Mouse (Mus musculus) adrenal gland (tissue): ENCODE measurements around the gene Agfg1.
"Not testable (repeated sequence)": the region's sequence is repeated elsewhere in the genome, so short reads cannot be mapped to it uniquely, and the experiment has no call there.

Source experiments
- intact Hi-C: fragments of 180-260 bp; cut with DNase I; formaldehyde crosslinking; loops from one replicate; pipeline ENCODE4 v1.15.1; 2025
- microRNA-seq, 2 experiments: library from miRNA; unstranded; fragments of <30 nt; microRNA quantifications; one replicate each; pipeline ENCODE4; 2019

Agfg1 gene

DNA sequence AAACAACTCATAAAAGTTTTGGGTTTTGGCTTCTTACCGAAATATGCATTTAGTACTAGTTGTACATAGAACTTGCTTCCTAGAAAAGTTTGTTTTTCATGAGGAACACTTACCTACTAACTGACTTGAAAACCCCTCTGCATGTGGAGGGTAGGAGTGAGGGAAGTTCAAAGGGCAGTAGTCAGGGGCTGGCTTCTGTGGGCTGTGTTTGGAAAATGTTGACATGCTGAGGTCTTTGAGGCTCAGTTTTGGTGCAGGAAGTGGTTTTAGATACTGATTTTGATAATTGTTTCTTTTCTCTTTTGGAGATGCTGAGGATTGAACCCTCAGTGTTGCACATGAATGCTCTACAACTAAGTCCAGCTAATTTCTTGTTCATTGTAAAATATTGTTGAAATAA is 61.3 kb downstream of the Agfg1 start:
- intact Hi-C loops: loop anchor here (10.0 kb wide), 1 partner anchor 116 kb away; no protein-coding TSS in a partner anchor

DNA sequence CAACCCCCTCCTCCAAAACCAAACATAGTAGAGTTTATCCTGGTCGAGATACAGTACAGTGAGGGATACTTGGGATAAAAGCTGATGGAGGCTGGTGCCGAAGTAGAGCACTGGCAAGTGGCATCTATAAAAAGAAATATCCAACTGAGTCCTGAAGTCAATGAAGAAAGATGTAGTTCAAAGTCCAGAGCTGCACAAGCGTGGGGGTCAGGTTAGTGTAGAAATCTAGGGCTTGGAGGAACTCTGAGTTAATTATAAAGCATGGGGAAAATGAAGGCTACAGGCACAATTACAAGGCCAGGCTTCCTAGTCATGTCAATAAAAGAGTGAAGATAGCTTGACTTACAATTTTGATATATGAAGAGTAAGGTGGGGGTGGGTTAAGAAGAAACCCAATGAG is 61.9 kb downstream of the Agfg1 start:
- intact Hi-C loops: loop anchor here (10.0 kb wide), 1 partner anchor 116 kb away; no protein-coding TSS in a partner anchor

DNA sequence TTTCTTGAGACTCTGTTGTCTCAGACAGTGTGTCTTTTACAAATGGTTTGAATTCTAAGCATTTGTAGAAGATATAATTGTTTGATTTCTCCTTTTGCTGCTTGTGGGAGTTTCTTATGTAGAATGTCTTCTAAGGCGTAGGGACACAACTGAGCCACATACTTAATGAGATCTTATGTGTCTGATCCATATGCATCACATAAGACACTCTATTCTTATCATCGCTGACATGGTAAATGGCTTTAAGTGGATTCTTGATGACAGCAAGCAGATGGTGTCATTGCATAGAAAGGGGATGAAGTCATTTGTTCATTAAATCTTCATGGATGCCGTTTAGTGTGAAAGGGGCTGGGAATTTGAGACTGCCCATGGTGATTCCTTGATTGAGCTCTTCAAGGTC is 66.6 kb downstream of the Agfg1 start:
- intact Hi-C loops: loop anchor here (5.0 to 10.0 kb wide), 2 partner anchors 81 to 121 kb away; no protein-coding TSS in a partner anchor

DNA sequence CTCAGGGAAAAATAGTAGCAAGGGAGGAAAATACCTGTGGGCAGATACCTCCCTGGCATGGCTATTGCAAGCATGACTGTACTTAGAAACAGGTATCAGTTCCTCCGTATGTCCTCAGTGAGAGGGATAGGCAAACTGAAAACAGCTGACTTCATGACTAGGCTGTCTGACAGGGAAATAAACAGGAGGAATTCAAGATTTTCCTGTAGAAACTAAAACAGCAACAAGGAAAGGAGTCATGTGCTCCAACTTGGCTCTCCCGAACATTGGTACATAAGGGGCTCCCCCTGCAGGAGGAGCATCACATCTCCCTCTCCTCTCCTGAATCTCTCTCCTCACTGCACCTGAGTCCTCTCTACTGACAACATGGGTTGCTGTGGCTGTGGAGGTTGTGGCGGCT is 73.7 kb downstream of the Agfg1 start, which contains the start of gene A030005L19Rik:
A030005L19Rik (plus strand) TSS at position 301 of the 400 bp plus-strand sequence.
- intact Hi-C loops: no loop called here

DNA sequence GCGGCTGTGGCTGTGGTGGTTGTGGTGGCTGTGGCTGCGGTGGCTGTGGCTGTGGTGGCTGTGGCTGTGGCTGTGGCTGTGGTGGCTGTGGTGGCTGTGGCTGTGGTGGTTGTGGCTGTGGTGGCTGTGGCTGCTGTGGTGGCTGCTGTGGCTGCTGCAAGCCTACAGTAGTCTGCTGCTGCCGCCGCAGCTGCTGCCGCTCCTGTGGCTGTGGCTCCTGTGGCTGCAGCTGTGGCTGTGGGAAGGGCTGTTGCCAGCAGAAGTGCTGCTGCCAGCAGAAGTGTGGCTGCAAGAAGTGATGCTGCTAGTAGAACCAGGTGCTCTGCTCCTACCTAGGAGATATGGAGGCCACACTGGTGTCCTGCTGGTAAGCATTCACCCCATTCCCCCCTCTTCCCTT is 74.2 kb downstream of the Agfg1 start:
- intact Hi-C loops: not testable (repeated sequence)

DNA sequence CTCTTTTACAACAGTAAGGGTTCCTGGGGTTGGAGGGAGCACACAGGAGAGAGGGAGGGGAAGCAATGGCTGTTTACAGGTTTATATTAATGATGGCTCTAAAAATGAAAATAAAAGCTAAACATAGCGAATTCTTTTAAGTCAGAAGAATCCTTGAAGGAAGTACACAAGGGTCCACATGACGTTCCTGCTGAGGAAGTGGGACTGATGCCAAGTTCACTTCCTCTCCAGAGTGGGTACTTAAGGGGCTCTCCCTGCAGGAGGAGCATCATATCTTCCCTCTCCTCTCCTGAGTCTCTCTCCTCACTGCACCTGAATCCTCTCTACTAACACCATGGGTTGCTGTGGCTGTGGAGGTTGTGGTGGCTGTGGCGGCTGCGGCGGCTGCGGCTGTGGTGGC is 85.4 kb downstream of the Agfg1 start, which contains the start of gene A030014E15Rik:
A030014E15Rik (plus strand) TSS at position 268 of the 400 bp plus-strand sequence.
- intact Hi-C loops: no loop called here

DNA sequence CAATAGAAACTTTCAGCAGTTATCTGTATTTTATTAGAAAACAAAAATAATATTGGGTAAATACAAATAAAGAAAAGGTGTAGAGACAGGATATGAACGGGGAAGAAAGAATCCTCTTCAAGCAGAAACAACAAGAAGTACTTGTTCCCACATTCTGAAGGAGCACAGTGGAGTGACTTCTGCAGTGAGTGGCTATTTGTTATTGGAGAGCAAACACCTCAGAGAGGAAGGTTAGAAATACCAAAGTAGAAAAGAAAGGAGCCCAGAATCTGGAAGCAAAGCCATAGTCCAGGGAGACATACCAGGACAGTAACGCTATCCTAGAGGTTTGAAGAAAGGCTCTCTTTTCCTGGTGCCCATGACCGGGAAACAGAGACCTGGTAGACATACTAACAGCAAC is 91.3 kb downstream of the Agfg1 start:
- intact Hi-C loops: not testable (repeated sequence)

DNA sequence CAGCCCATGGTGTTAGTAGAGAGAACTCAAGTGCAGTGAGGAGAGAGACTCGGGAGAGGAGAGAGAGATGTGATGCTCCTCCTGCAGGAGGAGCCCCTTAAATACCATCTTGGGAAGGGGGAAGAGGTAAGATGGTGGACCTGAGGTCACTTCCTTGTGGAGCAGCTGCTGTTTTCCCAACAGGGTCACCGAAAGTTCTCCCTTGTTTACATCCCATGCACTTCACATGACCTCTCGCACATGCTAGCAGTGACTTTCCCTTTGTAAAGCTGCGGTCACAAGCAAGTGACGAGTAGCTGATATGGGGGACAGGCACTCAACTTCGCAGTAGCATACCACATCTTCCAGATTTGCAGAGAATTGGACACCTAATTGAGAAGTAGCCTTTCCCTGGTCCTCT is 92.0 kb downstream of the Agfg1 start, which contains the start of gene Gm6217:
Gm6217 (minus strand) TSS at position 74 of the 400 bp plus-strand sequence.
- intact Hi-C loops: not testable (repeated sequence)

DNA sequence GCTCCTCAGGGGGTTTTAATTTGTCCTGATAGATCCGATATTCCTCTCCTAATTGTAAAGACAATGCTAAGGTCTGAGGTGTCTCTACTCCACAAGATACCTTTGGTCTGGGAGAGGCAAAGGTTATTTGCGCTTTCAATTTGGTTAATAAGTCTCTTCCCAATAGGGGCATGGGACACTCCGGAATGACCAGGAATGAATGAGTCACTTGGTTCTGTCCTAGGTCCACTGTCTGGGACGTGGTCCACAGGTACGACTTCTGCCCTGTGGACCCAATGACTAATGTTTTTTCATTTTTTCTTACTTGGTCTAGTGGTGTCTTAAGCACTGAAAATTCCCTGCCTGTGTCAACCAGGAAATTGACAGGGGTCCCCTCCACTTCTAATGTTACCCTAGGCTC is 99.4 kb downstream of the Agfg1 start:
- intact Hi-C loops: no loop called here

DNA sequence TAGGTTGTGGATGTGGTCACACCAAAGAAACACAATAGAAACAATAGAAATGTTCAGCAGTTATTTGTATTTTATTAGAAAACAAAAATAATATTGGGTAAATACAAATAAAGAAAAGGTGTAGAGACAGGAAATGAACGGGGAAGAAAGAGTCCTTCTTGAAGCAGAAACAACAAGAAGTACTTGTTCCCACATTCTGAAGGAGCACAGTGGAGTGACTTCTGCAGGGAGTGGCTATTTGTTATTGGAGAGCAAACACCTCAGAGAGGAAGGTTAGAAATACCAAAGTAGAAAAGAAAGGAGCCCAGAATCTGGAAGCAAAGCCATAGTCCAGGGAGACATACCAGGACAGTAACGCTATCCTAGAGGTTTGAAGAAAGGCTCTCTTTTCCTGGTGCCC is 103.2 kb downstream of the Agfg1 start:
- intact Hi-C loops: not testable (repeated sequence)

DNA sequence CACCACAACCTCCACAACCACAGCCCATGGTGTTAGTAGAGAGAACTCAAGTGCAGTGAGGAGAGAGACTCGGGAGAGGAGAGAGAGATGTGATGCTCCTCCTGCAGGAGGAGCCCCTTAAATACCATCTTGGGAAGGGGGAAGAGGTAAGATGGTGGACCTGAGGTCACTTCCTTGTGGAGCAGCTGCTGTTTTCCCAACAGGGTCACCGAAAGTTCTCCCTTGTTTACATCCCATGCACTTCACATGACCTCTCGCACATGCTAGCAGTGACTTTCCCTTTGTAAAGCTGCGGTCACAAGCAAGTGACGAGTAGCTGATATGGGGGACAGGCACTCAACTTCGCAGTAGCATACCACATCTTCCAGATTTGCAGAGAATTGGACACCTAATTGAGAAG is 104.0 kb downstream of the Agfg1 start, which contains the start of gene A030003K21Rik:
A030003K21Rik (minus strand) TSS at position 94 of the 400 bp plus-strand sequence.
- intact Hi-C loops: not testable (repeated sequence)

DNA sequence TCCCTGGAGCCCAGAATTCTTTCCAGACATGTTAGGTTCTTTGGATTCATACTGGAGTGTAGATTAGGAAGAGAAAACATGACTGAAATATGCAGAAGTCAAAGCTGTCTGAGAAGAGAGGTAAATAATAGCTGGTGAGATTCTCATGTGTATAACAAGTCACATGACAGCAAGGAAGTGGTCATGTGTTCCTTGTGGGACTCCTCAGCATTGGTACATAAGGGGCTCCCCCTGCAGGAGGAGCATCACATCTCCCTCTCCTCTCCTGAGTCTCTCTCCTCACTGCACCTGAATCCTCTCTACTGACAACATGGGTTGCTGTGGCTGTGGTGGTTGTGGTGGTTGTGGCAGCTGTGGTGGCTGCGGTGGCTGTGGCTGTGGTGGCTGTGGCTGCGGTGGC is 106.7 kb downstream of the Agfg1 start:
- intact Hi-C loops: not testable (repeated sequence)

DNA sequence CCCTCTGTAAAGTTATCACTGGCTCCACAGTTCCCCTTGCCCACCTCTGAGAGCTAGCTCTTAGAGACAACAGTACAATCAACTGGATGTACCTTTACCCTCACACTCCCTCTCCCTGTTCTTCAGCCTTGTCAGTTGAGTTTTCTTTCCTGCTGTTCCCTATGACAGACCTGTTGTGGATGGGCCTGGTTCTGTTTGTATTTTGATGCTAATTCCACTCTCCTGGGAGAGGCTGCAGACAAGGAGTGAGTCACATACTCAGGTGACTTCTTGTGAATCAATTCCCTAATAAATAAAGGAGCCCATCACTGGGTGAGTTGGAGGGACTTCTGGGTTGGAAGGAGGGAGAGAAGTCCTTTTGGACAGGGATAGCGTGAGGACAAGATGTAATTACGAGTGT is 109.3 kb downstream of the Agfg1 start:
- intact Hi-C loops: no loop called here

Small RNA genes within 50 kb of the gene (microRNA-seq; reads per million reads assigned to microRNA genes)
- gene Gm22396: 0.34 to 0.37 reads per million in 2 experiments
